Mouse (Mus musculus): ENCODE measurements at regions not wholly inside any gene's neighbourhood (a gene's known extent, or its start where the extent isn't known, plus 50 kb on each side); places are given as distances from the start of the nearest gene placed in this dataset.

GRCm38 (mm10) chr8:73645582-73645981, 292.2 kb upstream of the Large1 start:
- DNase-seq (ENCODE audit: low spot score in 2 of 2): no peak

- DNase-seq (ENCODE audit: low spot score in 2 of 2): no peak
Observed at GRCm38 (mm10) chr8:73626798-73627197, 273.5 kb upstream of the Large1 start.

GRCm38 (mm10) chr8:73618946-73619345, 265.6 kb upstream of the Large1 start:
- no peak for DNase-seq (ENCODE audit: low spot score in 2 of 2)

DNA sequence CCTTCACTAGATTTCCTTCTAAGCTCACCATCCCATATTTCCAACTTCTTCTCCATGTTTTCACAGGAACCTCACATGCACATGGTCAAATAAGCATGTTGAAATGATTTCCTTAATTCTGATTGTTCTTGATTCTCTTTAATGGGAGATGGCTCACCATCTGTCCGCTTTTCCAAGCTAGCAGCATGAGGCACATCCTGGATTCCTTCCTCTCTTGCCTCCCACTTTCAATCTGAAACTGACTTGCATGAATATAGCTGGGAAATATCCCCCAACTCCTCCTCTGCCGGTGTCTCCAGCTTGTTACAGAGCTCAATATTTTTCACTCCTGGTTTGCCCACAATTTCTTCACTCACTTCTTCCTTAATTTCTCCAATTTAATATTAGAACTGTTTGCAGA, 261.3 kb upstream of the Large1 start:
- DNase-seq (ENCODE audit: low spot score in 2 of 2): no peak

DNA sequence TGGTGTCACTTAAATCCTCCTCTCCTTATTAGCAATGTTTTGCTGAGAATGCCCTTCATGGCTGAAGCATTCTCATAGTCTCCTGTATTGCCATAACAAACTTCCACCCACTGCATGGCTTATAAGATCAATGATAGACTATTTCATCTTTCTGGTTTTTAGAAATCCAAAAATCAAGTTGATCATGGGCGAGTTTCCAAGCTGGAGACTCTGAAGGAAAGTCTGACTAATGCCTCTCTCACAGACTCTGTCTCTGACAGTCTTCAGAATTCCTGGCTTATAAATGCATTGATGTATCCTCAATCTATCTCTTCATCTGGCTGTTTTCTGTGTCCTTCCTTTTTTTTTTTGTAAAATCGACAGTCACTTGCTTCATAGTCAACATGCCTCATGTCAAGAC, 260.8 kb upstream of the Large1 start:
- no peak for DNase-seq (ENCODE audit: low spot score in 2 of 2)

GRCm38 (mm10) chr8:73611583-73611982, 258.2 kb upstream of the Large1 start:
- DNase-seq (ENCODE audit: low spot score in 2 of 2): peak; percentile 25 to 44

GRCm38 (mm10) chr8:73570599-73570998, 217.3 kb upstream of the Large1 start:
- no peak for DNase-seq (ENCODE audit: low spot score in 2 of 2)

GRCm38 (mm10) chr8:73569963-73570362, 216.6 kb upstream of the Large1 start:
- DNase-seq (ENCODE audit: low spot score in 2 of 2): no peak

Measured in frontal cortex, postnatal 25 days (tissue).